Mouse (Mus musculus): ENCODE data around the gene Pex14. TPM values are rescaled to one million over a fixed set of nuclear protein-coding genes. Genes with fewer than 3 reads are reported as not detected.
A peak's percentile ranks its signal among the peaks of the same experiment; 100 is the strongest.

Pex14 gene
- polyA plus RNA-seq, 1 experiment from 2014 or later = 43.7 TPM

GRCm38 (mm10) chr4:148912826-148913590 lies 186.7 kb downstream of the Pex14 start:
- no peak for TF ChIP-seq CTCF (IDR thresholded peaks at IDR 0.05; ENCODE audit: low read depth)
- no peak overlapping the region for H3K4me2 ChIP-seq
- ATAC-seq (ENCODE audit: insufficient read depth) = no peak
- no peaks in the 10 kb centered on the region for H3K36me3 ChIP-seq (ENCODE audit: insufficient read depth)
- H3K9ac ChIP-seq = no peak overlapping the region
- 44% methylated on average over 8 of the region's 8 CpGs for WGBS
- no peak overlapping the region for H3K27ac ChIP-seq (ENCODE audit: low read depth)
- no peaks in the 10 kb centered on the region for H3K9me3 ChIP-seq (ENCODE audit: low read depth, low read length)
- DNase-seq = no peak
- no peak overlapping the region for H3K4me3 ChIP-seq (ENCODE audit: low read depth, low read length)
- H3K4me1 ChIP-seq (ENCODE audit: insufficient read depth) = peaks cover 6% of the 10 kb centered on the region
- H3K27me3 ChIP-seq (ENCODE audit: insufficient read depth, low read length) = no peaks in the 10 kb centered on the region

DNA sequence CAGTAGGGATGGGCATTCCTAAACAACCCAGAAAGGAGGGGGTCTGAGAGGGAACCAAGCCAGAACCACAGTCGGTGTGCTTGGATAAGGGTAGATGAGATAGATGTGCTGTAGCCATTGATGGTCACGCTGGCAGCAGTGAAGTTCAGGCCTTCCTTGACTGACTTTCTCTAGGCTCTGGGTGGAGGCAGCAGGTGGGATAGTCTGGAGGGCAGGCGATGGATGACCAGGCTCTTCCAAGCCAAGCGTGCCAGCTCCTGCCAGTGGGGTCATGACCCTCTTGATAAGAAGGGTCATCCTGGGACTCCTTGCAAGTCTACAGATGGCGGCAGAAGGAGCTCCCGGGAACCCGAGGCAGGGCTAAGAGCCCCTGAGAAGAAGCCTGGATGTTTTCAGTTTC lies 187.5 kb downstream of the Pex14 start:
- DNase-seq (no peak), ATAC-seq (ENCODE audit: insufficient read depth) (no peak)
- Histone ChIP-seq H3K4me3 (ENCODE audit: low read depth, low read length) (no peak overlapping the region), H3K9me3 (ENCODE audit: low read depth, low read length) (no peaks in the 10 kb centered on the region), H3K9ac (no peak overlapping the region), H3K36me3 (ENCODE audit: insufficient read depth) (no peaks in the 10 kb centered on the region), H3K27me3 (ENCODE audit: insufficient read depth, low read length) (no peaks in the 10 kb centered on the region), H3K4me2 (no peak overlapping the region), H3K27ac (ENCODE audit: low read depth) (peak overlapping the region; percentile 13; the same call in 1 of the 2 replicates), H3K4me1 (ENCODE audit: insufficient read depth) (peaks cover 6% of the 10 kb centered on the region)
- WGBS = 39% methylated on average over 7 of the region's 7 CpGs
- TF ChIP-seq CTCF (IDR thresholded peaks at IDR 0.05; ENCODE audit: low read depth) = no peak

Other genes with a start within 250 kb of the Pex14 start
- gene Dffa, start 4.3 kb upstream of the Pex14 start, polyA plus RNA-seq (2014; fragmentation: Nextera tagmentation; extraction: Ambion mirVana) = 26.3 and 29.7 TPM in 2 replicates
- gene Cort, start 26.9 kb upstream of the Pex14 start, polyA plus RNA-seq (2014; fragmentation: Nextera tagmentation; extraction: Ambion mirVana) = not detected in 2 replicates
- 42.7 and 44.3 TPM in 2 replicates for gene Cenps, start 37.8 kb upstream of the Pex14 start, polyA plus RNA-seq (2014; fragmentation: Nextera tagmentation; extraction: Ambion mirVana)
- 45.7 and 47.0 TPM in 2 replicates for gene Pgd, start 66.9 kb upstream of the Pex14 start, polyA plus RNA-seq (2014; fragmentation: Nextera tagmentation; extraction: Ambion mirVana)
- gene Kif1b, start 207.8 kb upstream of the Pex14 start, polyA plus RNA-seq (2014; fragmentation: Nextera tagmentation; extraction: Ambion mirVana) = 38.9 and 39.7 TPM in 2 replicates

Measured in lung, embryonic 14.5 days (tissue).